In the genomic region with DNA sequence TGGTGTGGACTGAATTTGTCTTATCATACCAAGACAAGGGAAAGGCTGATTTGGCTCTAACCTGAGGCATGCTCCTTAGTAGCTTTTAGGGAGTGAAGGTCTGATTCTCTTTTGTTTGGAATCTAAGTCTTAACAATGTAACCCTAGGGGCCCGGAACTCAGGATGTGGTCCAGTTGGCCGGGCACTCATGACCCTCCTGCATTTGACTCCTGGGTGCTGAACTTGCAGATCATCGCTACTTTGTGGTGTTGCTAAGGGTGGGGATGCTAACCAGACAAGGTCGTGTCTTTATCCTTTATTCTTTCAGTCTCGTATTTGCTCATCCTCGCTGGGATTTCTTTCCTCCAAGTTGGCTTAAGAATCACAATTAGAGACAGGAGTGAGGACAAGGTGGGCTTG, we compare ENCODE assay signal across 8 mouse cellular contexts. TPM values are rescaled to one million over a fixed set of nuclear protein-coding genes. Genes with fewer than 3 reads are reported as not detected.
DNase-seq lines count a peak whose midpoint lies in the region; ATAC-seq and TF ChIP-seq lines count a peak whose summit lies in the region.

No protein-coding gene starts in this region.

- no peak for TF ChIP-seq POLR2A in lung, adult 2 months (IDR thresholded peaks at IDR 0.05; ENCODE audit: borderline replicate concordance, extremely low read depth, low read depth, low read length)

- no peak for DNase-seq in lung, adult 2 months
- no peak for DNase-seq in lung, postnatal 10 days
- DNase-seq in intestine, embryonic 14.5 days (ENCODE audit: low spot score) = no peak
- DNase-seq in ovary, postnatal 36 days (ENCODE audit: low spot score) = no peak
- DNase-seq in adrenal gland, postnatal 4 days (ENCODE audit: low spot score in 2 of 2) = no peak
- no peak for DNase-seq in right cerebral cortex, postnatal 10 days (ENCODE audit: low spot score in 2 of 2)

- no peaks in the 10 kb centered on the region for H3K9me3 ChIP-seq in embryonic facial prominence, embryonic 13.5 days
- no peaks in the 10 kb centered on the region for H3K9me3 ChIP-seq in intestine, embryonic 14.5 days (ENCODE audit: control insufficient read depth, low read length)
- H3K9me3 ChIP-seq in neural tube, embryonic 13.5 days = no peaks in the 10 kb centered on the region

- 27% methylated on average over 6 of the region's 6 CpGs for WGBS in lung, adult 2 months
- WGBS in embryonic facial prominence, embryonic 13.5 days = 20% methylated on average over 6 of the region's 6 CpGs
- WGBS in intestine, embryonic 14.5 days = 32% methylated on average over 6 of the region's 6 CpGs
- WGBS in neural tube, embryonic 13.5 days = 28% methylated on average over 6 of the region's 6 CpGs

- ATAC-seq in embryonic facial prominence, embryonic 13.5 days (ENCODE audit: insufficient number of reproducible peaks, insufficient read depth, low FRiP score, low TSS enrichment, low read depth) = no peak
- ATAC-seq in intestine, embryonic 14.5 days (replicated peaks; ENCODE audit: low FRiP score, low TSS enrichment, low read depth) = no peak
- no peak for ATAC-seq in neural tube, embryonic 13.5 days (ENCODE audit: low read depth)

- H3K27ac ChIP-seq in embryonic facial prominence, embryonic 13.5 days = peak overlapping the region; percentile 51; the same call in 1 of the 2 replicates
- H3K27ac ChIP-seq in intestine, embryonic 14.5 days (ENCODE audit: low read depth) = no peak overlapping the region
- H3K27ac ChIP-seq in neural tube, embryonic 13.5 days (replicated peaks) = no peak overlapping the region

- H3K4me1 ChIP-seq in lung, adult 2 months (ENCODE audit: control insufficient read depth, insufficient read depth, low read length) = peaks cover 7% of the 10 kb centered on the region; the same call in 1 of the 2 replicates
- H3K4me1 ChIP-seq in embryonic facial prominence, embryonic 13.5 days = peaks cover 12% of the 10 kb centered on the region
- H3K4me1 ChIP-seq in intestine, embryonic 14.5 days (replicated peaks; ENCODE audit: control insufficient read depth, insufficient read depth, low read length) = 0 out of 2 replicates have a peak, but pooled peaks cover 5% of the 10 kb centered on the region
- peaks cover 10% of the 10 kb centered on the region for H3K4me1 ChIP-seq in neural tube, embryonic 13.5 days (replicated peaks)

- H3K4me3 ChIP-seq in lung, adult 2 months (replicated peaks; ENCODE audit: extremely low read depth, low read depth, low read length) = peak overlapping the region; percentile 29
- H3K4me3 ChIP-seq in embryonic facial prominence, embryonic 13.5 days = peak overlapping the region; percentile 39
- peak overlapping the region; percentile 21 for H3K4me3 ChIP-seq in intestine, embryonic 14.5 days (ENCODE audit: low read depth, low read length)
- peak overlapping the region; percentile 28 for H3K4me3 ChIP-seq in neural tube, embryonic 13.5 days

- H3K36me3 ChIP-seq in embryonic facial prominence, embryonic 13.5 days = no peaks in the 10 kb centered on the region
- no peaks in the 10 kb centered on the region for H3K36me3 ChIP-seq in intestine, embryonic 14.5 days (ENCODE audit: control insufficient read depth, insufficient read depth, low read length)
- H3K36me3 ChIP-seq in neural tube, embryonic 13.5 days = no peaks in the 10 kb centered on the region

- TF ChIP-seq CTCF in lung, adult 2 months (IDR thresholded peaks at IDR 0.05; ENCODE audit: insufficient read depth, low read length) = no peak

- H3K4me2 ChIP-seq in embryonic facial prominence, embryonic 13.5 days = peak overlapping the region; percentile 68
- H3K4me2 ChIP-seq in intestine, embryonic 14.5 days (ENCODE audit: low read length) = peak overlapping the region; percentile 39
- peak overlapping the region; percentile 50 for H3K4me2 ChIP-seq in neural tube, embryonic 13.5 days

- H3K9ac ChIP-seq in embryonic facial prominence, embryonic 13.5 days = peak overlapping the region; percentile 62
- H3K9ac ChIP-seq in intestine, embryonic 14.5 days (ENCODE audit: low read length) = no peak overlapping the region
- 0 out of 2 replicates have a peak overlapping the region, but pooled peaks have one; percentile 36 for H3K9ac ChIP-seq in neural tube, embryonic 13.5 days

- H3K27me3 ChIP-seq in embryonic facial prominence, embryonic 13.5 days = no peaks in the 10 kb centered on the region
- H3K27me3 ChIP-seq in intestine, embryonic 14.5 days (replicated peaks; ENCODE audit: control insufficient read depth, insufficient read depth, low read length) = no peaks in the 10 kb centered on the region
- H3K27me3 ChIP-seq in neural tube, embryonic 13.5 days = peaks cover 17% of the 10 kb centered on the region

RNA-seq across cellular contexts. Expression of a gene that starts 37.5 kb away (rescaled TPM):
- 7.1 and 9.5 TPM in 2 replicates for polyA plus RNA-seq in lung, adult 2 months (2012; rRNA removed)
- polyA plus RNA-seq in embryonic facial prominence, embryonic 13.5 days (2015; fragmentation: Nextera tagmentation; extraction: Ambion mirVana) = 6.2 and 7.5 TPM in 2 replicates
- polyA plus RNA-seq in intestine, embryonic 14.5 days (2014; fragmentation: Nextera tagmentation; extraction: Ambion mirVana) = 5.2 and 6.0 TPM in 2 replicates
- polyA plus RNA-seq in neural tube, embryonic 13.5 days (2015; fragmentation: Nextera tagmentation; extraction: Ambion mirVana) = 7.3 TPM in 2 replicates
- 1 to 10 TPM in 1 of 2 experiments, under 1 TPM in 1; 0.40 to 1.1 TPM for total RNA-seq in adrenal gland, postnatal 4 days (2021)

RNA-seq across cellular contexts. Expression of a gene that starts 47.0 kb away (rescaled TPM):
- 105 and 124 TPM in 2 replicates for polyA plus RNA-seq in lung, adult 2 months (2012; rRNA removed)
- 12.6 TPM in 2 replicates for polyA plus RNA-seq in embryonic facial prominence, embryonic 13.5 days (2015; fragmentation: Nextera tagmentation; extraction: Ambion mirVana)
- 18.4 and 18.5 TPM in 2 replicates for polyA plus RNA-seq in intestine, embryonic 14.5 days (2014; fragmentation: Nextera tagmentation; extraction: Ambion mirVana)
- polyA plus RNA-seq in neural tube, embryonic 13.5 days (2015; fragmentation: Nextera tagmentation; extraction: Ambion mirVana) = 4.4 TPM in 2 replicates
- total RNA-seq in adrenal gland, postnatal 4 days (2021) = 10 to 100 TPM; 35.4 to 40.6 TPM
